Mouse (Mus musculus) liver, embryonic 16.5 days (tissue): Measurements from ENCODE around the gene Angpt4. TPM values are rescaled to one million over a fixed set of nuclear protein-coding genes. Genes with fewer than 3 reads are reported as not detected.

Experiments
- ATAC-seq: fragments of 200-750 bp; cut with Nextera tagmentation; 2 replicates; pipeline ENCODE4 v1.8.0; 2017; ENCODE audit warnings: low read depth, mild to moderate bottlenecking, moderate number of reproducible peaks, moderate library complexity
- H3K27ac ChIP-seq: fragments of 300-500 bp; sonication (generic); 2 replicates; pipeline ENCODE4 v1.5.1; 2014; ENCODE audit warnings: mild to moderate bottlenecking, low read length
- H3K27me3 ChIP-seq: fragments of 300-500 bp; sonication (generic); 2 replicates; pipeline ENCODE4 v1.6.1; 2014; ENCODE audit warnings: low read depth, low read length, mixed read lengths; ENCODE audit not compliant: control insufficient read depth, insufficient read depth
- H3K36me3 ChIP-seq: fragments of 300-500 bp; sonication (generic); 2 replicates; pipeline ENCODE4 v1.6.1; 2014; ENCODE audit warnings: mild to moderate bottlenecking; ENCODE audit not compliant: control insufficient read depth, insufficient read depth
- H3K4me1 ChIP-seq: fragments of 300-500 bp; sonication (generic); 2 replicates; pipeline ENCODE4 v1.6.1; 2014; ENCODE audit warnings: low read depth, low read length, mixed read lengths; ENCODE audit not compliant: control insufficient read depth
- H3K4me2 ChIP-seq: fragments of 300-500 bp; sonication (generic); 2 replicates; pipeline ENCODE4 v1.6.1; 2014; ENCODE audit warnings: low read depth, low read length, mixed read lengths
- H3K4me3 ChIP-seq: fragments of 300-500 bp; sonication (generic); 2 replicates; pipeline ENCODE4 v1.5.1; 2014; ENCODE audit warnings: low read depth, mild to moderate bottlenecking, low read length
- H3K9ac ChIP-seq: fragments of 300-500 bp; sonication (generic); 2 replicates; pipeline ENCODE4 v1.6.1; 2014; ENCODE audit warnings: low read depth, low read length
- H3K9me3 ChIP-seq: fragments of 300-500 bp; sonication (generic); replicated peaks from 2 replicates; pipeline ENCODE4 v1.6.1; 2016; ENCODE audit warnings: low read length; ENCODE audit not compliant: control insufficient read depth
- WGBS: fragments of 180-500 bp; shearing (Covaris S2); extraction: QIAGEN DNeasy Blood & Tissue Kit; methylation state at CpG from one replicate; pipeline ENCODE4 v1.1.7; 2014; ENCODE audit not compliant: insufficient replicate concordance; 5-methylcytosine and 5-hydroxymethylcytosine counted together
- microRNA counts: library from miRNA; unstranded; fragments of <30 nt; microRNA quantifications from one replicate; lab custom pipeline; 2016
- microRNA-seq: library from miRNA; unstranded; fragments of <30 nt; microRNA quantifications from one replicate; pipeline ENCODE4, GENCODE M21; 2016
- polyA plus RNA-seq: library from polyadenylated mRNA; unstranded; fragments of >200 nt; fragmentation: Nextera tagmentation; extraction: Ambion mirVana; gene quantifications from 2 replicates; pipeline ENCODE4 v1.2.1, GENCODE M21; 2015

Angpt4 gene
- polyA plus RNA-seq, 1 experiment from 2014 or later: 0.06 TPM

- H3K4me2 ChIP-seq: no peak overlapping the region
- no peaks in the 10 kb centered on the region for H3K36me3 ChIP-seq
- H3K27me3 ChIP-seq: peaks cover 3% of the 10 kb centered on the region
- no peaks in the 10 kb centered on the region for H3K9me3 ChIP-seq
- no peak overlapping the region for H3K4me3 ChIP-seq
- H3K27ac ChIP-seq: no peak overlapping the region
- WGBS: 32% methylated on average over 5 of the region's 5 CpGs
- H3K4me1 ChIP-seq: peaks cover 8% of the 10 kb centered on the region
- no peak overlapping the region for H3K9ac ChIP-seq
- no peak for ATAC-seq
Measured at GRCm38 (mm10) chr2:151991446-151991845, 80.4 kb downstream of the Angpt4 start.

GRCm38 (mm10) chr2:151994350-151995122 is 83.5 kb downstream of the Angpt4 start:
- H3K4me2 ChIP-seq: peak overlapping the region; percentile 33
- H3K27ac ChIP-seq: no peak overlapping the region
- WGBS: 5% methylated on average over 22 of the region's 22 CpGs
- H3K9me3 ChIP-seq: no peaks in the 10 kb centered on the region
- peaks cover 23% of the 10 kb centered on the region for H3K4me1 ChIP-seq
- peaks cover 3% of the 10 kb centered on the region for H3K27me3 ChIP-seq
- no peaks in the 10 kb centered on the region for H3K36me3 ChIP-seq
- no peak overlapping the region for H3K4me3 ChIP-seq
- no peak for ATAC-seq
- no peak overlapping the region for H3K9ac ChIP-seq

MicroRNA genes within 50 kb of the gene (microRNA counts, 519-probe panel; counts per million panel counts)
- microRNA mmu-miR-1953 (lab: Ali Mortazavi, UCI): 60.7 counts per million

Small RNA genes within 50 kb of the gene (microRNA-seq; reads per million reads assigned to microRNA genes)
- gene Mir1953: not detected

Other genes starting within 250 kb of the Angpt4 start
- not detected in 2 replicates for gene Rad21l, start 242.7 kb upstream of the Angpt4 start, polyA plus RNA-seq
- 0.11 TPM in 1 of 2 replicates, not detected in the other for gene Tmem74b, start 209.2 kb upstream of the Angpt4 start, polyA plus RNA-seq
- gene Psmf1, start 167.0 kb upstream of the Angpt4 start, polyA plus RNA-seq: 44.3 and 45.9 TPM in 2 replicates
- 0.09 TPM in 1 of 2 replicates, not detected in the other for gene Rspo4, start 68.3 kb upstream of the Angpt4 start, polyA plus RNA-seq
- 9.2 and 9.6 TPM in 2 replicates for gene Fam110a, start 69.0 kb downstream of the Angpt4 start, polyA plus RNA-seq
- gene Slc52a3, start 85.3 kb downstream of the Angpt4 start, polyA plus RNA-seq: 1.1 and 1.4 TPM in 2 replicates
- gene Scrt2, start 170.3 kb downstream of the Angpt4 start, polyA plus RNA-seq: not detected in 2 replicates
- 8.8 and 9.4 TPM in 2 replicates for gene Srxn1, start 194.3 kb downstream of the Angpt4 start, polyA plus RNA-seq
- gene Tcf15, start 232.4 kb downstream of the Angpt4 start, polyA plus RNA-seq: 0.22 TPM in 1 of 2 replicates, not detected in the other